Mouse (Mus musculus): ENCODE results near the gene Smg6. TPM values are rescaled to one million over a fixed set of nuclear protein-coding genes. Genes with fewer than 3 reads are reported as not detected.

The Smg6 gene
- total RNA-seq, 2 experiments from 2014 or later = 20.1 to 27.5 TPM

DNA sequence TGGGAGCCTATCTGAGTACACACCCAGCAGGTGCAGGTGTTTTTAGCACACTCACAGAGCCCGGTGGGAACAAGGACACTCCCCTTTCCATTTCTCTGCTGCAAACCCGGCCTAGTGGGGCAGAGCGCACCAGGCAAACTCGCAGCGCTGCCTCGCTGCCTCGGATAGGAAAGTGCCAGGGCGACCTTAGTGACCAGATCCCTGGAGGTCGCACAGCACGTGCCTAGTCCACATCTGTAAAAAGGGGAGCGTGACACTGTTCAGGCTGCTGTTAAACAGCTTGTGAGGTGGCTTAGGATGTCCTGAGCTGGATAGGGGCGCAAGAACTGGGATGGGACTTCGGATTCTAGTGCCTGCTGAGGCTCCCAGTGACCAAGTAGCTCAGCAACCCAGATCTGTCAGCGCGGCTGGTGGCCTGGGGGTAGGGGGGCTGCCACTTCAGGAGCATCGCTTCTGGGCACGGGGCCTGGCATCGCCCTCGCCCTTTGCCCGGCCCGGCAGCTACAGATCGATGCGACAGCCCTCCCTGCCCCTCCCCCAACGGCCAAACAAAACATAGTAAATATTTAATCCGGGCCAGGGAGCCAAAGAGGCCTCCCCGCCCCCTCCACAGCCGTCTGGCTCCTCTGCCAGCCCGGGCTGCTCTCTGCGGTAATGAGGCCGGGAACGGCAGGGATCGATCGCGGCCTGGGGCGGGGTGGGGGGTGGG, 287.9 kb downstream of the Smg6 start:
- peak; percentile 75 for DNase-seq

Small RNA genes lying within 50 kb of the gene (microRNA-seq; reads per million reads assigned to microRNA genes)
- gene Mir132 (1,326 reads per million, percentile 78 among the genes with 10 or more reads in this experiment), gene Mir212 (42.0 reads per million, percentile 34 among the genes with 10 or more reads in this experiment)

Other genes starting within 250 kb of the Smg6 start
- 100 to 1,000 TPM; 145 to 154 TPM for gene Pafah1b1, start 201.2 kb upstream of the Smg6 start, total RNA-seq (2021)
- 10 to 100 TPM; 19.3 to 21.3 TPM for gene Mettl16, start 155.0 kb upstream of the Smg6 start, total RNA-seq (2021)
- gene Mnt, start 94.9 kb upstream of the Smg6 start, total RNA-seq (2021) = 10 to 100 TPM; 19.1 to 20.6 TPM
- 10 to 100 TPM; 18.3 to 25.3 TPM for gene Sgsm2, start 28.8 kb upstream of the Smg6 start, total RNA-seq (2021)
- 10 to 100 TPM; 34.6 to 39.2 TPM for gene Tsr1, start 27.8 kb upstream of the Smg6 start, total RNA-seq (2021)
- 10 to 100 TPM; 46.4 to 52.7 TPM for gene Srr, start 125 bp downstream of the Smg6 start, total RNA-seq (2021)
- gene Hic1, start 243.7 kb downstream of the Smg6 start, total RNA-seq (2021) = 10 to 100 TPM; 23.6 to 24.5 TPM